Mouse (Mus musculus) limb, embryonic 13.5 days (tissue): ENCODE results near the gene 2900011O08Rik. TPM values are rescaled to one million over a fixed set of nuclear protein-coding genes. Genes with fewer than 3 reads are reported as not detected.

Source experiments
- ATAC-seq: fragments of 200-750 bp; cut with Nextera tagmentation; 2 replicates; pipeline ENCODE4 v1.8.0; 2017; ENCODE audit warnings: low read depth, moderate number of reproducible peaks, moderate TSS enrichment; ENCODE audit not compliant: low FRiP score
- H3K27ac ChIP-seq: fragments of 300-500 bp; sonication (generic); 2 replicates; pipeline ENCODE4 v1.5.1; 2015; ENCODE audit warnings: inconsistent platforms, mild to moderate bottlenecking, moderate library complexity
- H3K27me3 ChIP-seq: fragments of 300-500 bp; sonication (generic); 2 replicates; pipeline ENCODE4 v1.6.1; 2015; ENCODE audit warnings: mild to moderate bottlenecking, inconsistent platforms
- H3K36me3 ChIP-seq: fragments of 300-500 bp; sonication (generic); 2 replicates; pipeline ENCODE4 v1.6.1; 2015; ENCODE audit warnings: inconsistent platforms, mild to moderate bottlenecking, moderate library complexity
- H3K4me1 ChIP-seq: fragments of 300-500 bp; sonication (generic); 2 replicates; pipeline ENCODE4 v1.6.1; 2015; ENCODE audit warnings: inconsistent platforms
- H3K4me2 ChIP-seq: fragments of 300-500 bp; sonication (generic); replicated peaks from 2 replicates; pipeline ENCODE4 v1.6.1; 2015; ENCODE audit warnings: inconsistent platforms, mild to moderate bottlenecking, moderate library complexity
- H3K4me3 ChIP-seq: fragments of 300-500 bp; sonication (generic); 2 replicates; pipeline ENCODE4 v1.5.1; 2015; ENCODE audit warnings: moderate library complexity, mild to moderate bottlenecking, inconsistent platforms
- H3K9ac ChIP-seq: fragments of 300-500 bp; sonication (generic); 2 replicates; pipeline ENCODE4 v1.6.1; 2015; ENCODE audit warnings: mild to moderate bottlenecking, inconsistent platforms
- H3K9me3 ChIP-seq: fragments of 300-500 bp; sonication (generic); 2 replicates; pipeline ENCODE4 v1.6.1; 2016; ENCODE audit warnings: inconsistent platforms
- WGBS: fragments of 180-500 bp; shearing (Covaris S2); methylation state at CpG from one replicate; pipeline ENCODE4 v1.1.7; 2015; 5-methylcytosine and 5-hydroxymethylcytosine counted together
- polyA plus RNA-seq: library from polyadenylated mRNA; unstranded; fragments of >200 nt; fragmentation: Nextera tagmentation; extraction: Ambion mirVana; gene quantifications from 2 replicates; pipeline ENCODE4 v1.2.1, GENCODE M21; 2015

2900011O08Rik gene
- polyA plus RNA-seq, 1 experiment from 2014 or later: 7.3 TPM

DNA sequence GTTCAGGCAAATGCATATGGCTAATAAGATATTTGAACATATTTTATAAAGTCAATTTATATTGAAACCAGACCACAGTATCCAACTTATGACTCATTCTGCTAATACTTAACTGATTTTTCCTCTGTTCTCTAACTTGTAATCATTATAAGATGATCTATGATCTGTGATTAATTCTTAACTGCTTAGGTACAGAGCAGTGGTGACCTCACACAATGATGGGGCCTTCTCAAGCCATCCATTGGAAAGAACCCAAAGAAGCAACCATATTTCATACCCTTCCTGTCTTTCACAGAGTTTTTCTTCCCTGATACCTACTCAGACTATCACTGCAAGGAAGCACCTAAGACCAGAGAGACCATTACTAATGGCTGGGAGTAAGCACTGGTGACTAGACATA is 22.3 kb downstream of the 2900011O08Rik start:
- Histone ChIP-seq H3K36me3 (no peaks in the 10 kb centered on the region), H3K27me3 (no peaks in the 10 kb centered on the region), H3K9me3 (no peaks in the 10 kb centered on the region), H3K27ac (no peak overlapping the region), H3K4me2 (no peak overlapping the region), H3K4me1 (peaks cover 8% of the 10 kb centered on the region; the same call in 1 of the 2 replicates), H3K4me3 (no peak overlapping the region), H3K9ac (no peak overlapping the region)
- no peak for ATAC-seq

- H3K4me3 ChIP-seq: no peak overlapping the region
These were observed 23.6 kb downstream of the 2900011O08Rik start for GRCm38 (mm10) chr16:14009966-14010365.

DNA sequence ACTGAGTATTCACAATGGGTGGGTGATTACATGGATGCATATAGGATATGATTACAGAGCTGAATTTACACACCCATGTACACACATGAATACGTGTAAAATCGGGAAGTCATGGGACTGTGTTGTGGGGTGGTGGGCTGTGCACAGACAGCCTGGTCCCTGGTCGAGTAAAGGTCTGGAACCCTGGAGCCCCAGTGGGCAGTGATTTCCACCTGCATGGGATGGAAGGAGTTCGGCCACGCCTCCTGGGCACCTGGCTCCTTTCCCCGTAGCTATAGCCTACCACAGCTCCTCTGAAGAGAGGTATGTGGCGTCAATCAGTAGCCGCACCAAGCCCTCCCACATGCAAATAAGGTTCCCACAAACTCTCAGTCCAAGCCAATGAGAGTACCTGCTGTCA is 30.9 kb downstream of the 2900011O08Rik start:
- Histone ChIP-seq H3K36me3 (no peaks in the 10 kb centered on the region), H3K4me3 (no peak overlapping the region), H3K27me3 (no peaks in the 10 kb centered on the region), H3K9ac (no peak overlapping the region), H3K4me2 (no peak overlapping the region), H3K9me3 (no peaks in the 10 kb centered on the region), H3K4me1 (no peaks in the 10 kb centered on the region), H3K27ac (no peak overlapping the region)
- ATAC-seq: no peak
- WGBS: 87% methylated on average over 8 of the region's 8 CpGs

More at GRCm38 (mm10) chr16:14009966-14010365, 23.6 kb downstream of the 2900011O08Rik start:
- no peaks in the 10 kb centered on the region for H3K4me1 ChIP-seq
- H3K9ac ChIP-seq: no peak overlapping the region
- no peak overlapping the region for H3K4me2 ChIP-seq
- ATAC-seq: no peak
- 96% methylated on average over 4 of the region's 4 CpGs for WGBS
- H3K9me3 ChIP-seq: no peaks in the 10 kb centered on the region
- no peak overlapping the region for H3K27ac ChIP-seq
- H3K36me3 ChIP-seq: no peaks in the 10 kb centered on the region
- no peaks in the 10 kb centered on the region for H3K27me3 ChIP-seq

GRCm38 (mm10) chr16:14021166-14021822 is 34.9 kb downstream of the 2900011O08Rik start:
- Histone ChIP-seq H3K4me3 (no peak overlapping the region), H3K9me3 (no peaks in the 10 kb centered on the region), H3K27ac (no peak overlapping the region), H3K4me2 (no peak overlapping the region), H3K4me1 (no peaks in the 10 kb centered on the region), H3K27me3 (no peaks in the 10 kb centered on the region), H3K9ac (no peak overlapping the region), H3K36me3 (no peaks in the 10 kb centered on the region)
- 82% methylated on average over 3 of the region's 3 CpGs for WGBS
- no peak for ATAC-seq

GRCm38 (mm10) chr16:14025091-14025990 is 38.9 kb downstream of the 2900011O08Rik start:
- no peaks in the 10 kb centered on the region for H3K4me1 ChIP-seq
- H3K4me2 ChIP-seq: no peak overlapping the region
- H3K27ac ChIP-seq: no peak overlapping the region
- no peaks in the 10 kb centered on the region for H3K36me3 ChIP-seq
- H3K27me3 ChIP-seq: no peaks in the 10 kb centered on the region
- WGBS: 63% methylated on average over 2 of the region's 2 CpGs
- H3K4me3 ChIP-seq: no peak overlapping the region
- no peaks in the 10 kb centered on the region for H3K9me3 ChIP-seq
- no peak for ATAC-seq
- H3K9ac ChIP-seq: no peak overlapping the region

DNA sequence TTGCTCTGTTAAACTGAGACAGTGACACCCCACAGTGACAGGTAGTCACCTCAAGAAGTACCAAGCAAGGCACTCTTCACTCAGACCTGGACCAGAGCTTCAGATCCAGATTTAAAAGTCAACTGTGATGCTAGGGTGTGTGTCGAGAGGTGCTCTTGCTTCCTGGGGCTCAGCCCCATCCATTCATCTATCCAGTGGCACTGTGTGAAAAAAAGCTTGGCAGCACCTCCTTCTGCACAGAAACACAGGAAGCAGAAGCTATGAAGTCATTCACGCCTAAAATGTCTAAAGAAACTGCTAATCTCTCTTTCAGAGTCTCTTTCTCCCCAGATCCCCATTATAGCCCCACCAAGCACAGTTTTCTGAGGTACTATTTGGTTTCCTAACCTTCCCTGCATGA is 42.7 kb downstream of the 2900011O08Rik start:
- 60% methylated on average over 2 of the region's 2 CpGs for WGBS
- H3K4me2 ChIP-seq: no peak overlapping the region
- H3K9ac ChIP-seq: no peak overlapping the region
- no peaks in the 10 kb centered on the region for H3K27me3 ChIP-seq
- no peak overlapping the region for H3K4me3 ChIP-seq
- H3K4me1 ChIP-seq: no peaks in the 10 kb centered on the region
- no peak for ATAC-seq
- no peaks in the 10 kb centered on the region for H3K9me3 ChIP-seq
- no peaks in the 10 kb centered on the region for H3K36me3 ChIP-seq
- H3K27ac ChIP-seq: no peak overlapping the region

- Histone ChIP-seq H3K9me3 (no peaks in the 10 kb centered on the region), H3K4me1 (no peaks in the 10 kb centered on the region), H3K36me3 (no peaks in the 10 kb centered on the region), H3K27ac (no peak overlapping the region), H3K27me3 (no peaks in the 10 kb centered on the region), H3K4me2 (no peak overlapping the region), H3K4me3 (no peak overlapping the region), H3K9ac (no peak overlapping the region)
- no peak for ATAC-seq
- 76% methylated on average over 2 of the region's 2 CpGs for WGBS
These were observed 43.4 kb downstream of the 2900011O08Rik start for GRCm38 (mm10) chr16:14029851-14030250.

DNA sequence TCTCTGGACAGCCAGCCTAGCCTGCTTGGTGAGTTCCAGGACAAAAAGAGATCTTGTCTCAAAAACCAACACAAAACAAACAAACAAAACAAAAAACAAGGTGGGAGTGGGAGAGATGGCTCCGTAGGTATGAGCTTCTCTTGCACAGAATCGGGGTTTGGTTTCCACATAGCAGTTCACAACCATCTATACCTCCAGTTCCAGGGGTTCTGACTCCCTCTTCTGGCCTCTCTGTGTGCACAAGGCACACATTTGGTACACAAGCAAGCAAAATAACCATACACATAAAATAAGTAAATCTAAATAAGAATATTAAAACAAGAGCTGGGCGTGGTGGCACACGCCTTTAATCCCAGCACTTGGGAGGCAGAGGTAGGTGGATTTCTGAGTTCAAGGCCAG is 44.2 kb downstream of the 2900011O08Rik start:
- Histone ChIP-seq H3K9me3 (no peaks in the 10 kb centered on the region), H3K9ac (no peak overlapping the region), H3K36me3 (no peaks in the 10 kb centered on the region), H3K4me2 (no peak overlapping the region), H3K4me1 (no peaks in the 10 kb centered on the region), H3K4me3 (no peak overlapping the region), H3K27me3 (no peaks in the 10 kb centered on the region), H3K27ac (no peak overlapping the region)
- no peak for ATAC-seq
- 88% methylated on average over 4 of the region's 4 CpGs for WGBS

DNA sequence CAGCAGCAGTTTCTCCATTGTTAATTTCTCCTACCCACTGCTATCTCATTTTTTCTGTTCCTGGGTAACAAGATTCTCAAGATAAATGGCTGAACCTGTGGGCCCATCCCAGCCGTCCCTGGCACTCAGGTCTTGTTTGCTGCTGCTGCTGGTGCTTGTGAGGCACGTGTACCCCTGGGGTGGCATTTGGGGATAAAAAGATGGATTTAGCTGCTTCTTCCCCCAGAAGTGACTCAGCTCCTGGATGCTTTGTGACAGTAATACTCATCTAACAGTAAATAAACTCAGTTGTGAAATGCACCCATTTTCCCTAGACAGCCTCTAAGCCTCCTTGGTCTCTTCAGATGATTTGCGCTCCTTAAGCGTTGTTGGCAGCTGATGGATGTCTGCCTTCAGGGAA is 46.7 kb downstream of the 2900011O08Rik start:
- no peaks in the 10 kb centered on the region for H3K9me3 ChIP-seq
- H3K27me3 ChIP-seq: no peaks in the 10 kb centered on the region
- no peaks in the 10 kb centered on the region for H3K4me1 ChIP-seq
- 71% methylated on average over 4 of the region's 4 CpGs for WGBS
- no peak overlapping the region for H3K4me2 ChIP-seq
- no peaks in the 10 kb centered on the region for H3K36me3 ChIP-seq
- no peak for ATAC-seq
- no peak overlapping the region for H3K9ac ChIP-seq
- no peak overlapping the region for H3K4me3 ChIP-seq
- no peak overlapping the region for H3K27ac ChIP-seq

DNA sequence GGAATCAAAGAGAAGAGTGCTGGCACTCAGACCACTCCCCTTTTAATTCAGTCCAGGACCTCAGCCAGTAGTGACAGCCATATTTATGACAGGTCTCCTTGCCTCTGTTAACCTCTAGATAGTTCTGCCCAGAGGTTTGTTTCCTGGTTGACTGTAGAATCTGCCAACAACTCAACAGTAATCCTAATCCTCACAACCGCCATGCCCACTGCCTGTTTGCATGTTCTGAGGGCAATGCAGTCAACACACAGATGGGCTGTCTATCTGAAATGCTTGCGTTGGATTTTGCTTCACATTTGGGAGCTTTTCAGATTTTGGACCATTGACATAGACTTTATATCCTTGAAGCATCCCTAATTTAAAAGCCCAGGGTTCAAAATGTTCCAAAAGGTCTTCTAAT is 56.0 kb downstream of the 2900011O08Rik start:
- Histone ChIP-seq H3K27ac (no peak overlapping the region), H3K4me2 (no peak overlapping the region), H3K27me3 (no peaks in the 10 kb centered on the region), H3K4me3 (no peak overlapping the region), H3K4me1 (no peaks in the 10 kb centered on the region), H3K9me3 (no peaks in the 10 kb centered on the region), H3K9ac (no peak overlapping the region), H3K36me3 (no peaks in the 10 kb centered on the region)
- WGBS: 87% methylated on average over 2 of the region's 2 CpGs
- ATAC-seq: no peak

GRCm38 (mm10) chr16:14044695-14045094 is 58.3 kb downstream of the 2900011O08Rik start:
- Histone ChIP-seq H3K36me3 (no peaks in the 10 kb centered on the region), H3K27me3 (no peaks in the 10 kb centered on the region), H3K27ac (no peak overlapping the region), H3K4me3 (no peak overlapping the region), H3K4me2 (no peak overlapping the region), H3K9ac (no peak overlapping the region), H3K9me3 (no peaks in the 10 kb centered on the region), H3K4me1 (no peaks in the 10 kb centered on the region)
- 79% methylated on average over 8 of the region's 8 CpGs for WGBS
- no peak for ATAC-seq

DNA sequence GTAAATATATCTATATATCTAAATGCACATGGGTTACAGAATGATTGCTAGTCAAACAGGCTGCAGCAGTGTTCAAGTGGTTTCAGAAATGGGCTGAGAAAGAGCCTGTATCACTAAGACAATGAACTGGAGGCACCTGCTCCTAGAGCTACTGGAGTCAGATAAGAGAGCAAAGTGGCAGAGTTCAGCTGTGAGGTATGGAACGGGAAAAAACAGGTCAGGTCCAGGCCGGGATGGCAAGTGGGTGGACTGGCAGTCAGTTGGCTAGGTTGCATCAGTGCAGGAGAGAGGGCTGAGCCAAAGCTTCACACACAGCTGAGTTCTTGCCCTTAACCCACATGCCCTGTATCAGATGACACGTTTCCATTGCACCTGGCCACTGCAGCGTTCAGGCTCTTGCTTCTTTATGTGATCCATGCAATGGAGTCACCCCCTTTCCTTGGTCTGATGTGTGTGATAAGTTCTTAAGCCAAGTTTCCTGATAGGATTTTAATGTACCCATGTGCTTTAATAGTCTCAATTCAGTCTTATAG is 59.9 kb downstream of the 2900011O08Rik start:
- WGBS: 72% methylated on average over 4 of the region's 4 CpGs
- Histone ChIP-seq H3K4me3 (no peak overlapping the region), H3K36me3 (no peaks in the 10 kb centered on the region), H3K4me2 (no peak overlapping the region), H3K27ac (no peak overlapping the region), H3K9me3 (no peaks in the 10 kb centered on the region), H3K27me3 (no peaks in the 10 kb centered on the region), H3K4me1 (no peaks in the 10 kb centered on the region), H3K9ac (no peak overlapping the region)
- no peak for ATAC-seq
